Mouse (Mus musculus): Measurements from ENCODE around the gene Arhgef5. TPM values are rescaled to one million over a fixed set of nuclear protein-coding genes. Genes with fewer than 3 reads are reported as not detected.

The Arhgef5 gene
- total and polyA plus RNA-seq, 3 experiments: 10.7 to 13.7 (median 12.8) TPM

DNA sequence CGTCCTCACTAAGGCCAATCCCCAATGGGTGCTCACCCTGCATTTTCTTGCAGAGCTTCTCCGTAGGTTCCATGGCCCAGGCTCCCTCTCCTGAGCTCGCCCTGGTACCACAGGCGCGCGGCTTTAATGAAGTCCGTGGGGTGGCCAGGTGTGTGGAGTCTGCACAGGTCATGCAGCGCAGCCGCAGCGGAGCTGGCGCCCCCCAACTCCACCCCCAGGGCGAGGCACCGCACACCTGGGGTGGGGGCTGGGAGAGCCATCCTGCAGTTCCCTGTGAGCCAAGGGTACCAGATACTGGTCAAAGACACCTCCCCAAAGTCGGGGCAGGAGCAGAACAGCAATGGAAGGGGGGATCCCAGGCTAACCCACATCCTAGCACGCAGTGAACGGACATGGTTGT lies 44.1 kb downstream of the Arhgef5 start, which contains the start of gene Nobox:
TSS of gene Nobox (minus strand) at position 101 of the 400 bp plus-strand sequence.
- H3K4me1 ChIP-seq (ENCODE audit: control insufficient read depth, insufficient read depth, low read length): no peaks in the 10 kb centered on the region
- H3K36me3 ChIP-seq (ENCODE audit: control insufficient read depth, insufficient read depth, low read length): no peaks in the 10 kb centered on the region
- 70% methylated on average over 16 of the region's 16 CpGs for WGBS
- no peak within 1 kb of the TSS for H3K9ac ChIP-seq (ENCODE audit: low read depth, low read length)
- no peak within 1 kb of the TSS for H3K27ac ChIP-seq
- no peak for TF ChIP-seq CTCF (IDR thresholded peaks at IDR 0.05)
- TF ChIP-seq POLR2A (IDR thresholded peaks at IDR 0.05; ENCODE audit: insufficient read depth, low read depth, low read length): no peak
- TF ChIP-seq EP300 (IDR thresholded peaks at IDR 0.05; ENCODE audit: insufficient read depth, low read depth, low read length): no peak
- intact Hi-C loops (cut with DNase I): no loop called here
- DNase-seq: no peak
- H3K27me3 ChIP-seq (ENCODE audit: control insufficient read depth, insufficient read depth, low read length): no peaks in the 10 kb centered on the region
- H3K4me3 ChIP-seq: no peak within 1 kb of the TSS
- H3K79me2 ChIP-seq (replicated peaks; ENCODE audit: control insufficient read depth, insufficient read depth, low read length): no peaks in the 10 kb centered on the region

DNA sequence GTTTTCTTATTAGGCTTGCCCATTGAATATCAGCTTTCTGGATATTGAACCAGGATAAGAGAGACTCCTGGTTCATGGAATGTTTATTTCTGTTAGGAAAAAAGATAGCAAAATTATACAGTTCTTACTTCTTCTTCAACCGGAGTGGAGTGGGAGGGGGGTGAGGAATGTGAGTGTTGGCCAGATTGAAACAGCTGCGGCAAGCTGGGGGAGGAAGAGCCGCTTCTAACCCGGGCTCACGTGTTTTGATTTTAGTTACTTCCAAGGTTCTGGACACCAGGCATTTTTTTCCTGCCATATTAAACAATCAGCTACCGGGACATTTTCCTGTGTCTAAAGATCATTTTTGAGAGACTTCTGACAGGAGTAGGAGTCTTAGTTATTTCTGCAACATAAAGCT lies 44.7 kb downstream of the Arhgef5 start:
- no peaks in the 10 kb centered on the region for H3K27me3 ChIP-seq (ENCODE audit: control insufficient read depth, insufficient read depth, low read length)
- 34% methylated on average over 6 of the region's 6 CpGs for WGBS
- DNase-seq: no peak
- no peak overlapping the region for H3K27ac ChIP-seq
- intact Hi-C loops (cut with DNase I): no loop called here
- H3K4me1 ChIP-seq (ENCODE audit: control insufficient read depth, insufficient read depth, low read length): no peaks in the 10 kb centered on the region
- no peak overlapping the region for H3K4me3 ChIP-seq
- no peaks in the 10 kb centered on the region for H3K36me3 ChIP-seq (ENCODE audit: control insufficient read depth, insufficient read depth, low read length)
- H3K79me2 ChIP-seq (replicated peaks; ENCODE audit: control insufficient read depth, insufficient read depth, low read length): no peaks in the 10 kb centered on the region
- TF ChIP-seq CTCF (IDR thresholded peaks at IDR 0.05) (no peak), POLR2A (IDR thresholded peaks at IDR 0.05; ENCODE audit: insufficient read depth, low read depth, low read length) (no peak), EP300 (IDR thresholded peaks at IDR 0.05; ENCODE audit: insufficient read depth, low read depth, low read length) (no peak)
- no peak overlapping the region for H3K9ac ChIP-seq (ENCODE audit: low read depth, low read length)

DNA sequence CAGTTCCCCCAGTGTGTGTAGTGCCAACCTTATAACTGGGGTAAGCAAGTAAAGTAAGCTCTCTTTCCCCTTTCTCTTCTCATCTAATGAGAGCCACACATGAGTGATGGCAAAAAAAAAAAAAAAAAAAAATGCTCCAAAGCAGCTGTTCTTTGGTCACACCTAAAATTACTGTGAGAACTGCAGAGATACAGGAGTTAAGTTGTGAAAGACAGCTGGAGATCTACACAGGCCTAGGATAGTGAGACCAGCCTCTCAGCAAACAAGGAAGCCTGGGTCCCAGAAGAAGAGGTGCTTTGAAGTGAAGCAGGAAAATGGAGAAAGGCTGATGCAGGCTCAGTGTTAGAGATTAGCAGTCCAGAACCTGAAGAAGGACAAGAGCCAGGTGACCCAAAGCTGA lies 47.2 kb downstream of the Arhgef5 start:
- H3K4me3 ChIP-seq: no peak overlapping the region
- no peaks in the 10 kb centered on the region for H3K27me3 ChIP-seq (ENCODE audit: control insufficient read depth, insufficient read depth, low read length)
- no peak overlapping the region for H3K27ac ChIP-seq
- DNase-seq: no peak
- no peaks in the 10 kb centered on the region for H3K4me1 ChIP-seq (ENCODE audit: control insufficient read depth, insufficient read depth, low read length)
- H3K9ac ChIP-seq (ENCODE audit: low read depth, low read length): no peak overlapping the region
- intact Hi-C loops (cut with DNase I): no loop called here
- no peaks in the 10 kb centered on the region for H3K79me2 ChIP-seq (replicated peaks; ENCODE audit: control insufficient read depth, insufficient read depth, low read length)
- TF ChIP-seq POLR2A (IDR thresholded peaks at IDR 0.05; ENCODE audit: insufficient read depth, low read depth, low read length) (no peak), CTCF (IDR thresholded peaks at IDR 0.05) (no peak), EP300 (IDR thresholded peaks at IDR 0.05; ENCODE audit: insufficient read depth, low read depth, low read length) (no peak)
- no peaks in the 10 kb centered on the region for H3K36me3 ChIP-seq (ENCODE audit: control insufficient read depth, insufficient read depth, low read length)

DNA sequence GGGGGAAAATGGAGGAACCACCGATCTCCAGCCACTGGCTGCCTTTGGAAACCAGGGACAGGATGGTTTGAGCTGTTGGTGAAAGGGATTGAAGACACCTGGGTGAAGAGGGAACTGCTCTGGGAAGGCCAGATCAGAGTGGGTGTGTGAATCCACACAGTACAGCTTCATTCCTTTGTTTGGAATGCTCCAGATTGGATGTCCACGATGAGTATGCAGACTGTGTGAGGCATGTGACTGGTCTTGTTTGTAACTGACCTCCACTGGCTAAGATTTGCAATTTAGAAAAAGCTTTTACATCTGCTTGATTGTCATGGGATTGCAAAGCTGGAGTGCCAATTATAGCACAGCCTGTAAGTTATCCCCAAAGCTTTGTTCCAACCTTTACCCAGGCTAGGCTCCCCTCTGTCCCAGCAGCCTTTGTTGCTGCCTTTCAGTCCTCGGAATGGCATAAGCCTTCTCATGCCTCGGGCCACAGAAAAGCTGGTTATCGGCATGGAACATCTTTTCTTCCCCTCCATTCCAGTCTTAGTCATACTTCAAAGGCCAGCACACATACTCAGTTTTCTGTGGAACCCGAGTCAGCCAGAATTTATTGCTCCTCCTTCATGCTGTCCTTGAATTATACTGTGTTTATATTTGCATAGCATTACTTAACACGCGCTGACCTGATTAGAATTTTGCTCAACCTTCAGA lies 47.7 kb downstream of the Arhgef5 start:
- Histone ChIP-seq H3K4me3 (no peak overlapping the region), H3K4me1 (ENCODE audit: control insufficient read depth, insufficient read depth, low read length) (no peaks in the 10 kb centered on the region), H3K36me3 (ENCODE audit: control insufficient read depth, insufficient read depth, low read length) (no peaks in the 10 kb centered on the region), H3K27me3 (ENCODE audit: control insufficient read depth, insufficient read depth, low read length) (no peaks in the 10 kb centered on the region), H3K27ac (no peak overlapping the region), H3K9ac (ENCODE audit: low read depth, low read length) (no peak overlapping the region), H3K79me2 (replicated peaks; ENCODE audit: control insufficient read depth, insufficient read depth, low read length) (no peaks in the 10 kb centered on the region)
- no peak for DNase-seq
- WGBS: 71% methylated on average over 8 of the region's 8 CpGs
- TF ChIP-seq POLR2A (IDR thresholded peaks at IDR 0.05; ENCODE audit: insufficient read depth, low read depth, low read length): no peak
- TF ChIP-seq EP300 (IDR thresholded peaks at IDR 0.05; ENCODE audit: insufficient read depth, low read depth, low read length): no peak
- TF ChIP-seq CTCF (IDR thresholded peaks at IDR 0.05): no peak
- intact Hi-C loops (cut with DNase I): no loop called here

DNA sequence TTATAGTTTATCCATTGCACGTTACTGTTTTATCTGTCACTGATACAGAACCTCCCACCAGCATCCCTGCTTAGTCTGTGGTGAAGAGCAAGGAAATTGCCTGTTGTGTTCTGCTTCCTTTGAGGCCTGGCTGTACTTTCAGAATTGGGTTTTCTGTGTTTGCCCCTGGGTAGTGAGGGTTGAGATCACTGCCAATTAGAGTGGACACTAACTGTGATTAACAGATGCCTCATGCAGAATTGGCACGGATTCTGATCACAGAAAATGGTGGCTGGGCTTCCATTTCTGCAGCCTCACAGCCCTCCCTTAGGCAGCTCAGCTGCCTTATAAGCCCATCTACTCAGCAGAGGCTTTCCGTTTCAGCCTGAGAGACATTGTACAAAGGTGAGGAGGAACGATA lies 68.1 kb downstream of the Arhgef5 start:
- no peak overlapping the region for H3K27ac ChIP-seq
- no peaks in the 10 kb centered on the region for H3K79me2 ChIP-seq (replicated peaks; ENCODE audit: control insufficient read depth, insufficient read depth, low read length)
- 55% methylated on average over 4 of the region's 4 CpGs for WGBS
- H3K27me3 ChIP-seq (ENCODE audit: control insufficient read depth, insufficient read depth, low read length): no peaks in the 10 kb centered on the region
- no peak for DNase-seq
- H3K4me1 ChIP-seq (ENCODE audit: control insufficient read depth, insufficient read depth, low read length): peaks cover 2% of the 10 kb centered on the region
- intact Hi-C loops (cut with DNase I): no loop called here
- H3K9ac ChIP-seq (ENCODE audit: low read depth, low read length): no peak overlapping the region
- no peak overlapping the region for H3K4me3 ChIP-seq
- 0 out of 2 replicates have a peak, but pooled peaks cover 3% of the 10 kb centered on the region for H3K36me3 ChIP-seq (ENCODE audit: control insufficient read depth, insufficient read depth, low read length)
- TF ChIP-seq CTCF (IDR thresholded peaks at IDR 0.05) (no peak), POLR2A (IDR thresholded peaks at IDR 0.05; ENCODE audit: insufficient read depth, low read depth, low read length) (no peak), EP300 (IDR thresholded peaks at IDR 0.05; ENCODE audit: insufficient read depth, low read depth, low read length) (no peak)

DNA sequence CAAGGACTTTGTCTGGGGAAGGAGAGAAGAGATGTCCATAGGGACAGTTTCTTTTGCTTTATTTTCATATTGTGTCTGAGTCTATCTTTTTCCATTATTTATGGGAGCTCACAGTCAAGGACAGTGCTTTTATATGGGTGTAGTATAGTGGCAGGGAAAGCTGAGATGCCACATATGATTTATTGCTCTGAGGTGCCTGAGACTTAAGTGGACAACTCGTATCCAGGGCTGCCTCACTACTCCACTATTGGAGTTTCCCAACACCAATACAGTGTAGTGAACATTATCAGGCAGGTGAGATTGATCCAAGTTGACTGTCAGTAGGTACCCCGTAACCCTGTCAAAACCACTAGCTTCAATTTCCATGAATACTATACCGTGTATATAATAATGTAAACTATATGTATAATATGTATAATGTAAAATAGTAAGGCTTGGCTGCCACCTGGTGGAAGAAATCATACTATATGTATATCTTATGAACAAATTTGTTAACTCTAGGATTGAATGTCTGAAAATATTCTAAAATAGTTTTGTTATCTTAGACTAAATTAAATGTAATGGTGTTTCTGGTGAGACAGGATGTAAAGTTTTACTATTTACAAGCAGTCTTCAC lies 70.3 kb downstream of the Arhgef5 start:
- DNase-seq: no peak
- Histone ChIP-seq H3K4me3 (no peak overlapping the region), H3K79me2 (replicated peaks; ENCODE audit: control insufficient read depth, insufficient read depth, low read length) (no peaks in the 10 kb centered on the region), H3K9ac (ENCODE audit: low read depth, low read length) (no peak overlapping the region), H3K36me3 (ENCODE audit: control insufficient read depth, insufficient read depth, low read length) (0 out of 2 replicates have a peak, but pooled peaks cover 3% of the 10 kb centered on the region), H3K27ac (no peak overlapping the region), H3K4me1 (ENCODE audit: control insufficient read depth, insufficient read depth, low read length) (peaks cover 2% of the 10 kb centered on the region), H3K27me3 (ENCODE audit: control insufficient read depth, insufficient read depth, low read length) (no peaks in the 10 kb centered on the region)
- intact Hi-C loops (cut with DNase I): no loop called here
- TF ChIP-seq EP300 (IDR thresholded peaks at IDR 0.05; ENCODE audit: insufficient read depth, low read depth, low read length): no peak
- TF ChIP-seq CTCF (IDR thresholded peaks at IDR 0.05): peak; percentile 36
- 84% methylated on average over 3 of the region's 3 CpGs for WGBS
